Mouse (Mus musculus) c-Kit-positive CD71-positive TER-119-negative erythroid progenitor cells, embryonic 14.5 days (primary cell): ENCODE results near the gene Lbh.

Experiments
- DNase-seq: peaks from one replicate; pipeline ENCODE4 v3.0.0-alpha.2; 2013; ENCODE audit warnings: low read depth

Gene Lbh

DNA sequence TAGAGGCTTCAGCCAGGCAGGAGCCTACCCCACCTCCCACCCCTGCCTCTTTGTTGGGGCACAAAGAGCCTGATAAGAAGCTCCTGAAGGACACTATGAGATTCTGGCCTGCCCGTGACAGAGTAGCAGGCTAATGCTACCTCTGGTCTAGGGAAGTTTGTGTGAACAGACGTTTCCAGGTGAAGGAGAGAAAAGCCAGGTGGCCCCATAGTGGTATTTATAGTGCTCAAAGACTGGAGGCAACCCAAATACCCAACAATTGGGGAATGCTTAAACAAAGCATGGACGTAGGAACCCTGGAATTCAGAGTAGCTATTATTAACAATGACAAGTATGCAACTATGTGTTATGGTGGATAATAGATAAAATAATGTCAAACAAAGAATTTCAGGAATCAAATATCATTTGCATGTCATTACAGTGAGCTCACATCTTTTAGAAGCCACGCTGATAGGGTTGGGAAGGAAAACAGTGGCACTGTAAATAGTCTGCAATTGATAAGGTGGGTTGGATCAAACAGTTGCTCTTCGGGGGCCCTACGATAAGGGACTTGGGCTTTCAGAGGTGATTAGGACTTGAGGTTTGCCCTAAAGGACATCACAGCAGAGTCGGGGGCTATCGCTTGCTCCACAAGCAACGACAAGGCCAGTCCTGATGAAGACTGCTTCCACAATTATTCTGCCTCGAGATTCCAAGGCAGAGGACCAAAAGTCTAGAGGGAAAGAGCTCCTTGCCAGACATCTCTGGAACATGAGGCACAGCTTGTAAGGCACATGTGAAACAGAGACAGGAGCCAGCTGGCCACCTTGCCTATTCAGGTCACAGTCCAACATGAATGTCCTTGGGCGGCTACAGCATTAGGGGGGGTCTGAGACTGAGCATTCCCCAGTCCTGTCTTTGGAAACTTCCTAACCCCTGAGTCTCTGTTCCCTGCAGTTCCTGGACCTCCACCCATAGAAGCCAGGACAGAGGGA, 58.4 kb downstream of the Lbh start:
- DNase-seq = peak; percentile 8

DNA sequence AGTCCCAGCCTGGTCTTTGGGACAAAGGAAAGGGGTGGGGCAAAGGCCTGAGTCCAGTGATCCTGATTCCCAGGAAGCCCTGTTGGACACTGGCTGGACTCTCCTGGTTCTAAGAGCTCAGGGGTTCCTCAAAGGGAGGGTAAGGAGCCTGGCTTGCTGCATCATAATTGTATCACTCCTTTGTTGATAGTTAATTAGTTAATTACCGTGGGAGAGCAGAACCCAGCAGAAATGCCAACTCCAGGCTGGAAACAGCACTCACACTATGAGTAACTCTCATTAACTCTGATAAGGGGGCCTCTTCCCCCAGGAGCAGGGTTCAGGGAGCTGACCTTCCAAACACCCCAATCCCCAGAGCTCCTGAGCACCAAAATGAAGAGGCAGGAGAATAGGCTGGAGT, 59.5 kb downstream of the Lbh start:
- DNase-seq = no peak

- no peak for DNase-seq
These were observed 64.1 kb downstream of the Lbh start for GRCm38 (mm10) chr17:72982156-72982555.

DNA sequence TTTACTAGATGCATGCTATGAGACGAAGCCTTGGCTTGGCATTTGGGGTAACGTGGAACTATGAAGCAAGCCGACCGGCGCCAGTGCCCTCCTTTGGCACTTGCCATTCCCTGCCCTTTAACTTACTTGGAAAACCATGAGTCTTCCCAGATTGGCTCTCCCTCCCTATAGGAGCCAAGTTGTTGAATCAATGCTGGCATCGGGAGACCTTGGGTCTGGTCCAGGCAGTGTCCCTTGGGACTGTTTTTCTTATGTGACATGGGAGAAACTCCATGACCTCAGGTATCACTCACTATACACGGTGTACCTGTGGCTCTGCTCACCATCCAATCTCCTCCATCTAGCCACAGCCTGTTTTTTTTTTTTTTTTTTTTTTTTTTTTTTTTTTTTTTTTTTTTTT, 65.4 kb downstream of the Lbh start:
- DNase-seq = no peak

GRCm38 (mm10) chr17:72989025-72989424, 70.9 kb downstream of the Lbh start:
- no peak for DNase-seq
